Mouse (Mus musculus) spleen, embryonic (tissue): ENCODE data around the gene Fmnl3.

ENCODE experiments used
- CTCF ChIA-PET: fragments of 350-600 bp; sonication (Branson Sonifier 250); formaldehyde crosslinking; loops from one replicate; lab custom pipeline; 2022; lab: Charles Lee

Gene Fmnl3

DNA sequence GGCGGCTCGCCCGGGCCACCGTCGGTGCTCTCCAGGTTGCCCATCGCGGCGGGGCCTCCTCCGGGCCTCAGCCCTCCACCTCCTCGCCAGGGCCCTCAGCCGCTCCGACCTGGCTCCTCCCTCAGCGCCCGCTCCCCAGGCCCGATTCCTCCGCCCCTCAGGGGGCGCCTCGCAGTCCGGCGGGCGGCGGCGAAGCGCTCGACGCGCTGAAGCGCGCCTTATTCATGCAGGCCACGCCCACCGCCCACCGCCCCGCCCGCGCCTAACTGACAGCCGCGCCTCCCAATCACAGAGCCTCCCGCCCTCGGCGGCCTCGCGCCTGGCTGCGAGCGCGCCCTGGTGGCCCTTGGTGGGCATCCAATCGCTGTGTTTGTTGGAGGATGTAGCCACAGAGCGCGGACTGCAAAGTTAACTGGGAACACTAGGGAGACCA lies at the start of gene Fmnl3:
TSS of gene Fmnl3 (minus strand) at position 224 of the 433 bp plus-strand sequence.
- CTCF ChIA-PET: interaction anchor here (0.6 to 1.8 kb wide), 6 partner anchors 39 to 107 kb away, joined by 3 to 19 read pairs (median 8); no protein-coding TSS in a partner anchor

DNA sequence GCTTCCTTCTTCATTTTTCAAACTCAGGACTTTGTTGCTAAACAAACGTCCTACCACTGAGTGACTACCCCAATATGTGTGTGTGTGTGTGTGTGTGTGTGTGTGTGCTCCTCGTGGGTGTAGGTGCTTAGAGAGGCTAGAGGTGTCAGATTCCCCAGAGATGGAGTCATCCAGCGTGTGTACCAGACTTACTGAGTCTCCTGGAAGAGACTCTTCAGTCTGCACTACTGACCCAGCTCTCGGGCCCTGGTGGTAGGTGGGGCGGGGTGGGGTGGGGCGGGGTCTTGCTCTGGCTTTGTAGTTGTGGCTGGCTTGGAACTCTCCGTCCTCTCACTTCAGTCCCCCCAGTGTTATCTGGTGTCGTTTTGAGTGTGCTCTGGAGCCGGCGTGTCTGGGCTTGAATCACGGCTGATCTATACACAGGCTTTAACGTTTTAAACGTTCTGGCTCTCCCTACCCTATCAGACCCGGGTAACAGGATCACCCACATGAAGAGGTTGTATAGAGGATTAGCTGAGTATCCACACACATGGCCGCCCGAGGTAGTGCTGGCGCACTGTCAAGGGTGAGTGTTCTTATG lies 47.5 kb upstream of the Fmnl3 start:
- CTCF ChIA-PET: interaction anchor here (0.6 kb wide), 1 partner anchor 754 kb away, joined by 6 read pairs; no protein-coding TSS in a partner anchor

DNA sequence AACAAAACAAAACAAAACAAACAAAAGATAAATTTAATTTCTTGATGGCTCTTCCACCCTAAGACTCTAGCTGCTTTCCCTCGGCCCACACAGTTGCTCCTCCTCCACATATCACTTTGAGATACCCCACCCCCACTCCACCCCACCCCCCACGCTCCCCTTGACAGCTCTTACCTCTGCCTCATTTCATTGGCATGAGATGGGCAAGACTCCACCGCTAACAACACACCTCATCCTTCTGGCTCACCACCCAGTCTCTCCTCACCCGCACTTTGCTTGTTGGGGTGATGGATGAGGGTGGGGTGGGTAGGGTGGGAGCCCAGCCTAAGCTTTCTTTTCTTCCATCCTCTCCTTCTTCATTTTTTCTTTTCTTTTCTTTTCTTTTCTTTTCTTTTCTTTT lies 46.7 kb upstream of the Fmnl3 start:
- CTCF ChIA-PET: interaction anchor here (0.6 to 1.0 kb wide), 3 partner anchors 8 to 753 kb away, joined by 4 to 6 read pairs (median 6); no protein-coding TSS in a partner anchor

DNA sequence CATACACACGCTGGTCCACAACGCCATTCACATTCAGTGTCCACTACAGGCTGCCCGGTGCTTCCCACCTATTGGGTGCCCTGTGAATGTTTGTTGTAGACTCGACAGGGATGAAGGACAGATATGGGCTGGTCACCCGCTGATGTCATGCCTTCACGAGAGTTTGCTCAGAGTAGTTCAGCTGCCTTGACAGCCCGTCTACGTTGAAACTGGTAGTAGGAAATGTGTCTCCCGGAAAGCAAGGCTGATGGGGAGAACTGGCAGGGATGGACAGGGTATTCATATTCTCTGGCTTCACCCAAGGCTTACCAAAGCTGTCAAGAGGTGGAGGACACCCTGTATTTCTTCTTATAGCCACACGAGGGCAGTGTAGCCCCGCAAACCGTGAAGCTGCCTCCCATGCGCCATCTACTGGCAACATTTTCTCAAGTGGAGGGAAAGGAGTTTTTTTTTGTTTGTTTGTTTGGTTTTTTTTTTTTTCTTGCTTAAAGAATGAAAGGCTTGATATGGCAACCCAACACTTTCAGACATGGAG lies 46.1 kb upstream of the Fmnl3 start:
- CTCF ChIA-PET: interaction anchor here (0.7 to 1.0 kb wide), 5 partner anchors 8 to 1671 kb away, joined by 3 to 6 read pairs (median 4); no protein-coding TSS in a partner anchor

DNA sequence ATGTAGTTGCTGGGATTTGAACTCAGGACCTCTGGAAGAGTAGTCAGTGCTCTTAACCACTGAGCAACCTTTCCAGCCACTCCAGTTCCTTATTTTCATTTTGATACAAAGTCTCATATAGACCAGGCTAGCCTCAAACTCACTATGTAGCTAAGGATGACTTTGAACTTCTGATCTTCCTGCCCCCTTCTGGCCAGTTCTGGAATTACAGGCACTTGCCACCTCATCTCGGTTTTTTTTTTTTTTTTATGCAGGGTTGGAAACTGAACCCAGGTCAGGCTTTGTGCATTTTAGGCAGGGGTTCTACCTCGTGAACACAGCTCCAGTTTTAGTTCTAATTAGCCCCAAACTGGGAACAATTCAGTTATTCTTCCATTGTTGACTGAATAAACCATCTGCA lies 45.5 kb upstream of the Fmnl3 start:
- CTCF ChIA-PET: interaction anchor here (0.7 to 1.0 kb wide), 5 partner anchors 18 to 1671 kb away, joined by 3 to 10 read pairs (median 4); no protein-coding TSS in a partner anchor

DNA sequence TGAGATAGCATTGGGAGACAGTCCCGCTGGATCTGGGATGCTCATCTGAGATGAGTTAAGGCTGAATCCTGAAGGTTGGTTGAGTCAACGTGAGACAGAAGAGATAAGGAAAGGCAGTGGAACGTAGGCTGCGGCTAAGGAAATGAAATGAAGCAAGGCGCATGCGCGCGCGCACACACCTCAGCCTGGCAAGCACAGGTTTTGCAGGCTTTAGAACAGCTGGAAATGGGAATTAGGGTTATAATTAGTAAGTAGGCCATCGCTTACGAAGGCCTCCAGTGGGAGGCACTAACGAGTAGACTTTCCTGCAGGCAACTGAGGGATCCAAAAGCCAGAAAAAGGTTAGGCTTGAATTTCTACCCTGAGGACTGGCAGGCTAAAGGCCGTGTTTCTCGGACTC lies 41.5 kb upstream of the Fmnl3 start:
- CTCF ChIA-PET: no interaction called here

DNA sequence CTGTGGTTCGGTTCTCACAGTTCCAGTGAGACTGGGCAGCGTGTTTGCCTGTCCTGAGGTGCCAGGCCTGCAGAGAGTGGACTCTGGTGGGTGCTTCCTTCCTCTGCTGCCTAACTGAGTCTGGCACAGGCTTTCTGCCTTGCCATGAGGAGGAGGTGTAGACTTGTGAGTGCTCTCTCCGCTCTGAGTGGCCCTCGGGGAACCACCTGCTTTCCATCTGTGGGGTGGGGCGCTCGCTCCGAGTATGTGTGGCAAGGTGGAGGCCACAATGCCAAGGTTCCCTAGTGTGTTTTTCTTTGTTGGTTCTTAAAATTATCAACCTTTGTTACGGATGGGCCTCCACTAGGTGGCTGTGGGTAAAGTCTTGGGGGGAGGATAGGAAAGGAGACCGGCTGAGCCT lies 38.6 kb upstream of the Fmnl3 start:
- CTCF ChIA-PET: no interaction called here

DNA sequence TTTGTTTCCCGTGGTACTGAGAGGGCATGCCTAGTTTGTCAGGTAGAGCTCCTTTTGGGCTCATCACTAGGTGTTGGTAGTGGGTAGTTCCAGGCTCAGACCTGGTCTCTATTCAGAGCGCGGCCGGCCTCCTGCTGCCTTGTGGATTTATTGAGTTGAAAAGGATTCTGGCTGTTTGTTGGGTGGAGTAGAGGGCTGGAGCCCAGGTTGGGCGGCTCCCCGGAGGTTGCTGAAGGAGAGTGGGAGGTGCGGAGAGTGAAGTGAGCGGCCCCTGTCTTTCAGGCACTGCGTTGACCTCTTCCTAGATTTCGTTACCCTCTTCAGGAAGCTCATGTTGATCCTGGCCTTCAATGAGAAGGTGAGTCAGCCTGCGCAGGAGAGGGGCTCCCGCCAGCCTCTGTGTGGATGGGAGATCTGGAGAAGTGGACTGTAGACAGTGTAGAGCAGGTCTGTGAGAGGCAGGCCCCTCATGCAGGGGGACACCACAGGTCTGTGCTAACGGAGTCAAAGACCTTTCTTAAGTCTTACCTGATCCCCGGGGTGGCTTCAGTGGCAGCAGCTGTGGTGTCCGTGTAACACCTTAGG lies 36.8 kb upstream of the Fmnl3 start:
- CTCF ChIA-PET: interaction anchor here (0.5 kb wide), 1 partner anchor 8 kb away, joined by 6 read pairs; no protein-coding TSS in a partner anchor

DNA sequence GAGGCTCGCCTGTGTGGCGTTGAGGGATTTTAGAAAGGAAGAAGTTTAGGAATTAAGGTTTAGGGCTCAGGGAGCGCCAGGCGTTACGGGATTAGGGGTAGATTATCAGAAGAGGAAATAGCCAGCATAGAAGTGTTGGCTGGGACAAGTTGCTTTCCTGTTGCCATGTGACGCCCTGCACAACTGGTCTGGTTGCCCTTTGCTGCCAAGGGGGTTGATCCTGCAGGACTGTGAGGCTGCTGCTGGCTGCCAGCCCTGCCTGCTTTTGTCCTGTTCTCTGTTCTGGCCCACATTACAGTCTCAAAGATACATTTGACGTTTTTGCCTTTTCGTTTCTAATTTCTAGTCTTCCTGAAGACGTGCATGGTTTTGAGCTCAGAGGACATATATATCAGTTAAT lies 34.9 kb upstream of the Fmnl3 start:
- CTCF ChIA-PET: no interaction called here

DNA sequence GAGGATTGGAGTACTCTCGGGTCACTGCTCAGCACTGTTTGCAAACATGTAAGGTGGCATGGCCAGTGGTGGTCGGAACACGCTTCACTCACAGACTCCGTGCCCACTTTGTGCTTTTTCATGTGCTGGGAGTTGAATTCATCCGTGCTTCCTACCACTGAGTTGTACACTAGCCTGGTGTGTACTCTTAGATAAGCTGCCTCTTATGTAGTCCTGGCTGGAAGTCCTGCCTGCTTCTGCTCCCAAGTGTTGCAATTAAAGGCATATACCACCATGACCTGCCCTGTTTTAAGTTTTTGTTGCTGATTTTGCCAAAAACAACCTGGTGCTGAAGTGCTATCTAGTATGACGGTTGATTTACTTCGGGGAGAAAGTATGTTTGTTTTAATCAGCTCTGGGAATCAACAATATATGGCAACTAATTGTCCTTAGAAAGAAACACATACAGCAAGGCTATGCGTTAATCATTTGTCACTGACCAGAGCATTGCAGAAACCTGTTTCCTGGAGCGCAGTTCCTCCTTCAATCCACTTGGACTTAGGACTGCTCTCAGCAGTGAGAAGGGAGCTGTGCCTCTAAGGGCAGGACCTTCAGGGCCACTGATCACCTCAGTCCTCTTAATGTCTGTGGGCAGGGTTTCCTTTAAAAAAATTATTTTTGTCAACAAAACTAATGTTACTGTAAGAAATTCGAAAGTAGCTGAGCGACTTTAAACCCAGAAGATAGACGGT lies 33.0 kb upstream of the Fmnl3 start:
- CTCF ChIA-PET: no interaction called here

DNA sequence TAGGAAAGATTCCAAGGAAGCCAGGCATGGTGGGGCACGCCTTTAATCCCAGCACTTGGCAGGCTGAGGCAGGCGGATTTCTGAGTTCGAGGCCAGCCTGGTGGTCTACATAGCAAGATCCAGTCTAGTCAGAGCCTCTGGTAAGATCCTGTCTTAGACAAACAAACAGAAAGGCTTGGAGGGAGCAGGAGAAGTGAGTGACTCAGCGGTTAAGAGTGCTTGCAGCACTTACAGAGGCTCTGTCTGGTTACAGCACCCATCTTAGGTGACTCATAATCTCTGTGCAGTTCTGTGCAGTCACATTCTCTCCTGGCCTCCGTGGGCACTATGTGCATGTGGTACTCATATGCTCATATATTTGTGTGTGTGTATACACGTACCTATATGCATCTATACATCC lies 30.3 kb upstream of the Fmnl3 start:
- CTCF ChIA-PET: no interaction called here

DNA sequence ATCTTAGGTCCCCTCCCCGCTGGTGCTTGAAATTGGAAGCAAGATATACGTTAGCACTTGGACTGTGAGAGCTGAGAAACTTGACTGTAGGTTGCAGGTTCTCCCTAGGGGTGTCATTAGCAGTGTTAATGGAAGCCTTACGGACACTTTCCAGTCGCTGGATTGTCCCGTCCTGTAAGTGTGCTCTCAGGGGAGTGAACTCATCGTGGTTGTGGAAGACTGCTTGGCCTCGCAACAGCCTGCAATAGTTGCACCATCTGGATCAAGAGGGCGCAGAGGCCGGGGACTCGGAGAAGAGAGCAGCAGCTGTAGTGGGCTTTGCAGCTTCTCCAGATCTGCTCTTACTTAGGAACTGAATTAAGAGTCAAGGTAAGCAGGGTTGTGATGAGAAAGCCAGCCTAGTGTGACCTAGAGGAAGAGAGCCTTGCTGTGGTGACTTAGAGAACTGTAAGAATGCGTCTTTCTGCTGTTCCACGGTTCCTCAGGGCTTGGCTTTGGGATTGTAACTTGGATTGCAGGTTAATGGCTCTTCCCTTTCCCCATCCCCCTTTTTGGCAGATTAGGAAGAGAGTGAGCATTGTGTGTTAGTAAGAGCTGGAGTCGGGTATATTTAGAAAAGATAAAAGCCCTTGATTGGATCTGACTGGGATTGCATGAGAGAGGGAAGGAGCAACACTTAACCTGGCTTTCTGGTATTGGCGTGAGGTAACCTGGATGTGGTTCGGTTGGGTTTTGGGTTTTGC lies 29.4 kb upstream of the Fmnl3 start:
- CTCF ChIA-PET: no interaction called here

DNA sequence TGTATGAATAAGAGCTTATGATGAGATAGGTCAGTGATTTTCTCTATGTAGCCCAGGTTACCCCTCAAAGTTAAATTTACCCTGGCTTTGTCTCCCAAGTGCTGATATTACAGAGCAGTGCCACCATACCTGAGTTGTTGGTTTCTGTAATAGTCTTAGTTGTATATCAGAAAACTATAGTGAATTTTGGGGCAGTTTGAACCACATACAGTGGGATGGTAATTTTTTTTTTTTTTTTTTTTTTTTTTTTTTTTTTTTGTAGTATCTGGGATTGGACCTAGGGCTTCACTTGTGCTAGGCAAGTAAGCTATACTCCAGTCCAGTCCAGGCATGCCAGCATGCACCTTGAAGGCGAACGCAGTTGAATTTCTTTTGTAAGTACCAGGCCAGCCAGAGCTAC lies 27.3 kb upstream of the Fmnl3 start:
- CTCF ChIA-PET: interaction anchor here (0.6 to 1.1 kb wide), 3 partner anchors 18 to 79 kb away, joined by 3 to 10 read pairs (median 6); no protein-coding TSS in a partner anchor

DNA sequence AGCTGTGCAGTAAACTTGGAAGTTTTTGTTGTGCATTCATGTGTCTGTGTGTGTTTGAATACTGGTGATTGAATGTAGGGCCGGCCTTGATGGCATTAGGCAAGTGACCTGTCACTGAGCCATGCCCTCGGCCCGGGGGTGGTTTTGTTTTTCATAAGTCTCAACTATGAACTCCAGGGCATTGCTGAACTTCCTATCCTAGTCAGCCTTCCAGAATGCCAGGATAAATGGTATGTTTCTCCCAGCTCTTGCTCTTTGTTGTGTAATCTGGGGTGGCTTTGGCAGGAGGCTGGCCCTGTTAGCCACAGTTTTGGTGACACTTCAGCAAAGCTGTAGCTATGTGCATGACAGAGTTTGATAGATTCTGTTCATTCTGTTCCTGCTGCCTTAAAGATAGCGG lies 26.6 kb upstream of the Fmnl3 start:
- CTCF ChIA-PET: interaction anchor here (0.7 to 1.1 kb wide), 3 partner anchors 19 to 628 kb away, joined by 3 to 6 read pairs (median 5); no protein-coding TSS in a partner anchor

DNA sequence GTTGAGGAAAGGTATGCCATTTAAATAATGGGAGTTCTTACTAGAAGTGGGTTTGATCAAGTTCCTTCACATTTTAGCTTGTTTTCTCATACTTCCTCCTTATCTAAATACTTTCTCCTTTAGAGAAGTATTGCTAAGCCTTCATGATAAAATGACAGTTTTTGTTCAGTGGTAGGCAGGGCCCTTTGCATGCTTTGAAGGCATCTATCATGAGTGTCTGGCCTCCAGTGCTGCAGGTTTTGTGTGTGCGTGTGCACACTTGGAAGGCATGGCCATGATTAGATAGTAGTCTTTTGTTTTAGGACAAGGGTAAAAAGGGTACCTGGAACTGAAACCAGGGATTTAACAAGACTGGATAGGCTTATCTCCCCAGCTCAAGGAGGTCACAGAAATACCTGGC lies 26.2 kb upstream of the Fmnl3 start:
- CTCF ChIA-PET: interaction anchor here (0.7 kb wide), 2 partner anchors 58 to 629 kb away, joined by 5 to 6 read pairs; no protein-coding TSS in a partner anchor

DNA sequence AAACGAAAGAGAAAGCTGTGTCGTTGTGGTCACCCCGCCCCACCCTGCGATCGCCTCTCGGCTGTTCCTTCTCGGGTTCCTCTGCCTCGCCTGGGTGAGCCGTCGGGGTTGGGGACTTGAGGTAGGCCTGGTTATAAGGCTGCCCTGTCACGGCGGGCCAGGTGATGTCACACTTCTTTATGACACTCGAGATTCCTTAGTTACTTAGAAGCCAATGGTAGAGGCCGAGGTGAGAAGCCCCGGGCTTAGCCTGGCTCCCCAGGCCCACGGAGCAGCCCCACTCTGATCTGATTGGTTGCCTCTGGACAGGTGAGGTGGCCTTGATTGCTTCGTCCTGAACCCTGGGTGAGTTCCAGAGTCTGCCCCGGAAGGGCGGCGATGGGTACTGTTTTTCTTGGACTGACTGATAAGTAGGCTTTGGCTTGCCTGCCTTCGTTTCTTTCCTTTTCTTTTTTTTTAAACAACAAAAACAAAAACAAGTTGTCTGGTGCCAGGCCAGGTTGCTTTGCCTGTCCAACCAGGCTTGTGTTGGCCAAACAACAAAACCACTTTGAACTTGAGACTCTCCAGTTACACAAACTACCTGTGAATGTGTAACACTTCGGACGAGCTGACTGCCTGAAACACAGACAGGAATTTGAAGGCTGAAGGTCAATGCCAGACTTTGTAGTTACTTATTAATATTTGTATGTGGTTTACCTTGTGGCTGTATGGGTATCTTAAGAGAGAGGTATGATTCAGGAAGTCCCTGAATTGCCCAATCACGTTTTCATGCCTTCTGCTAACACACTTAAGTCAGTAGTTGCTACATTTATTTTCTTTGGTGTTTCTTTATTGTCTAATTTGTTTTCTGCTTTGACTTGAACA lies 23.3 kb upstream of the Fmnl3 start:
- CTCF ChIA-PET: interaction anchor here (0.6 kb wide), 2 partner anchors 311 to 750 kb away, joined by 3 to 4 read pairs; no protein-coding TSS in a partner anchor

DNA sequence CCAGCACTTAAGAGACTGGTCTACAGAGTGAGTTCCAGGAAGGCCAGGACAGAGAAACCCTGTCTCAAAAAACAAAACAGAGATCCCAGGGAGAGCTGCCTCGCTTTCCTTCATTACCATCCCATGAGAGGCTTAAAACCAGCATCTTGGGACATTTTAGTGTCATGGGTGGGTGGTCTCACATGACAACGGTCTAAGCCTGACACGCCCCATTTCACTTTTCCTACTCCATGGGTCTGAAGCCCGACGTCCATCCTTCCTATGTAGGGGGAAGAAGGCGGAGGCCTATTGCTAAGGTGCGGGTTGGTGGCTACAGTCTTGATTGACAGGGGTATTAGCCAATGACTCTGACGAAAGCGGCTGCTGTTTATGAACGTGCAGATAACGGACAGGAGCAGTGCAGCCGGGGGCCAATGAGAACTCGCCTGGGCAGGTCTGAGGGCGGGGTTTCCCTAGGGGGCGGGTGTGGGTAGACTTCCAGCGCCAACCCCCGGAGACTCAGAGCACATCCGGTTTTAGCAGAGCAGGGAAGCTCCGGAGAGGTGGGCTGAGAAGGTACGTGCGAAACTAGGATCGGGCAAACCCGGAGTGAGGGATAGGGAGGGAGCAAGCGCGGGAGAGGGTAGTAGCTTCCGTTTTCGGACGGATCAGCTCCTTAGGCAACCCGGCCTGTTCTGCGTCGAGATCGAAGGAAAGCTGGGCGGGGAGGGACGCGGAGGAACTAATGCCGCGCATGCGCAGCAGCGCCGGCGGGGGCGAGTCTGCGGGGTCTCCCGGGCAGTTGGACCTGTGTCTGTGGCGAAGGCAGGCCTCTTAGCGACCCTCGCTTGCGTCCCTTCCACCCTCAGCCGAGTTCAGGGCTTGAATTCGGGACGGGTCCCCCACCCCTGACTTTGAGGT lies 22.5 kb upstream of the Fmnl3 start, which contains the start of gene Tmbim6:
TSS of gene Tmbim6 (plus strand) at position 397 of the 900 bp plus-strand sequence.
- CTCF ChIA-PET: interaction anchor here (0.5 to 0.6 kb wide), 3 partner anchors 310 to 751 kb away, joined by 3 to 4 read pairs (median 3); no protein-coding TSS in a partner anchor

DNA sequence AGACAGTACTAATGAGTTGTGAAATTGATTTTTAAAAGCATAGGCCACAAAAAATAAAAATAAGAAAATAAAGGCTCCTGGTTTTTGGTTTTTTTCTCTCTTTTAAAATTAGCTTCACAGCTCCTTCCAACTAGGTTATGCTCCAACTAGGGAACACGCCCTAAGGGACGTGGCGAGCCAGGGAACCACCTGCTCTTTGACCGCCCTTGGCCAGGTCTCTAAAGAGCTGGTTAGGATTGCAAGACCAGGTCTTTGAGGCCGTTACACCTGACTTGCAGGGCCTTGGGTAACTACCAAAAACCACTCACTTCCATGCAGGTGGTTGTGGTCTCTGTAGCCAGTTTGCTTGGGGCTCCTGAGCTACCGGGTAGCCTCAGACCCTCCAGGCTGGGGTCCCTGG lies 21.7 kb upstream of the Fmnl3 start:
- CTCF ChIA-PET: interaction anchor here (0.5 to 0.6 kb wide), 2 partner anchors 65 to 431 kb away, joined by 3 to 7 read pairs; no protein-coding TSS in a partner anchor
